Mouse (Mus musculus) liver, embryonic 13.5 days (tissue): Measurements from ENCODE around the gene Ifnz. TPM values are rescaled to one million over a fixed set of nuclear protein-coding genes. Genes with fewer than 3 reads are reported as not detected.
"Not testable (repeated sequence)": the region's sequence is repeated elsewhere in the genome, so short reads cannot be mapped to it uniquely, and the experiment has no call there.

Experiments used
- ATAC-seq: fragments of 200-750 bp; cut with Nextera tagmentation; 2 replicates; pipeline ENCODE4 v1.8.0; 2017; ENCODE audit warnings: low read depth, mild to moderate bottlenecking, moderate number of reproducible peaks, moderate library complexity
- DNase-seq: peaks from one replicate; pipeline ENCODE4 v3.0.0; 2022
- H3K27ac ChIP-seq: fragments of 300-500 bp; sonication (generic); 2 replicates; pipeline ENCODE4 v1.5.1; 2015; ENCODE audit warnings: moderate library complexity, mild to moderate bottlenecking, inconsistent platforms
- H3K27me3 ChIP-seq: fragments of 300-500 bp; sonication (generic); 2 replicates; pipeline ENCODE4 v1.6.1; 2015; ENCODE audit warnings: mild to moderate bottlenecking, inconsistent platforms
- H3K36me3 ChIP-seq: fragments of 300-500 bp; sonication (generic); 2 replicates; pipeline ENCODE4 v1.6.1; 2015; ENCODE audit warnings: mild to moderate bottlenecking, inconsistent platforms
- H3K4me1 ChIP-seq: fragments of 300-500 bp; sonication (generic); replicated peaks from 2 replicates; pipeline ENCODE4 v1.6.1; 2015; ENCODE audit warnings: inconsistent platforms
- H3K4me2 ChIP-seq: fragments of 300-500 bp; sonication (generic); 2 replicates; pipeline ENCODE4 v1.6.1; 2015; ENCODE audit warnings: inconsistent platforms, mild to moderate bottlenecking, moderate library complexity
- H3K4me3 ChIP-seq: fragments of 300-500 bp; sonication (generic); replicated peaks from 2 replicates; pipeline ENCODE4 v1.5.1; 2015; ENCODE audit warnings: mild to moderate bottlenecking, inconsistent platforms
- H3K9ac ChIP-seq: fragments of 300-500 bp; sonication (generic); 2 replicates; pipeline ENCODE4 v1.6.1; 2015; ENCODE audit warnings: mild to moderate bottlenecking, inconsistent platforms
- H3K9me3 ChIP-seq: fragments of 300-500 bp; sonication (generic); replicated peaks from 2 replicates; pipeline ENCODE4 v1.6.1; 2016; ENCODE audit warnings: inconsistent platforms
- WGBS: fragments of 180-500 bp; shearing (Covaris S2); methylation state at CpG from one replicate; pipeline ENCODE4 v1.1.7; 2015; ENCODE audit not compliant: insufficient replicate concordance; 5-methylcytosine and 5-hydroxymethylcytosine counted together
- polyA plus RNA-seq: library from polyadenylated mRNA; unstranded; fragments of >200 nt; fragmentation: Nextera tagmentation; extraction: Ambion mirVana; gene quantifications from 2 replicates; pipeline ENCODE4 v1.2.1, GENCODE M21; 2015

The Ifnz gene
- polyA plus RNA-seq: not detected in 2 replicates

DNA sequence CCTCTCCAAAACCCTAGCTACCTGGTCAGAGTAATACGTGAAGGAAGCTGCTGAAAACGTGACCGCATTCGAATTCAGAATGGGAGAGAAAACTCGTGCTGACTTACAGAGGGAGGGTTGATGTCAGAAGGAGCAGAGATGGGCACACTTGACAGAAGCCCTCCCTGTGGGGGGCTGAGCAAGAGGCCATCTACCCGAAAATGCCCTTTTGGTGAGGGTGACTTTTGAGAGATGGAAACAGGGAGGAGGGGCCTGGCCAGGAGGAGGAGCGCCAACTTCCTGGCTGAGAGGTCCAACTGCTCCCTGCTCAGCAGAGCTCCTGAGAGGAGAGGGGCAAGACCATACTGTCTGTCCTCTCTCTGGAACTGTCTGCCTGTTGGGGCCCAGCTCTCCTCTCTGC lies at the start of gene Ifnz:
Ifnz (plus strand) TSS at position 301 of the 400 bp plus-strand sequence.
- not testable (repeated sequence) for DNase-seq, H3K36me3 ChIP-seq, H3K9me3 ChIP-seq, H3K9ac ChIP-seq, ATAC-seq, H3K27me3 ChIP-seq, H3K4me1 ChIP-seq, H3K27ac ChIP-seq
- peak within 1 kb of the TSS; percentile 56 for H3K4me2 ChIP-seq
- WGBS: 15% methylated on average over 4 of the region's 7 CpGs
- peak within 1 kb of the TSS; percentile 28 for H3K4me3 ChIP-seq

DNA sequence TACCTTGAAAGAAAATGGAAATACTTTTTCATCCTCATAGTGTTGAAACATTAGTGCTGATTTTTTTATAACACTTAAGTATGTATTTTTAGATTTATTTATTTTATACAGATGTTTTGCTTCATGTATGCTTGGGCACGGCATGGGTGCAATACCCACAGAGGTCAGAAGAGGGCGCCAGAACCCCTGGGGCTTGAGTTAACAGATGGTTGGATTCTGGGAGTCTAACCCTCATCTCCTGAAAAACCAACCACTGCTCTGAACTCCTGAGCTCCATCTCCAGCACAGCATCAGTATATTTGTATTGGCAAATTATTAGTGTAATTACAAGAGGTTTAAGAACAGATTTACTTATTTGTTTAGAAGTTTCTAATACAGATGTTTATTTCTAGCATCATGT lies 43.5 kb upstream of the Ifnz start:
- DNase-seq (peak; percentile 23), ATAC-seq (no peak)
- whole genome bisulfite sequencing: 3% methylated on average over 2 of the region's 2 CpGs

DNA sequence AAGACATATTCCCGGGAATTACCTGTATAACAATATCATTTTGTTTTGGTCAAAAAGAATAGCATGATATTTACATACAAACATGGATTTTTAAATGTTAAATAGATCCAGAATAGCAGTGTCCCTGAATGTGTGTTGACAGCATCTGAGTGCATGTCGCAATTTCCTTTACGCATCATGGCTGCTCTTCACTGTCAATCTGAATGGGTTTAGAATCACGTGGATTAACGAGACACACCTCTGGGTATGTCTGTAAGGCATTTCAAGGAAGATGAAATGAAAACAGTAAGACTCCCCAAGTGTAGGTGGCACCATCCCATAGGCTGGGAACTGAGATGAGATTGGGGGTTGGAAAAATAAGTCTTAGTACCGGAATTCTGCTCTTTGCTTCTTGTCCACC lies 42.9 kb upstream of the Ifnz start:
- Histone ChIP-seq H3K9ac (no peak overlapping the region), H3K4me3 (no peak overlapping the region), H3K9me3 (no peaks in the 10 kb centered on the region), H3K4me2 (no peak overlapping the region), H3K27ac (no peak overlapping the region), H3K27me3 (0 out of 2 replicates have a peak, but pooled peaks cover 3% of the 10 kb centered on the region), H3K36me3 (no peaks in the 10 kb centered on the region), H3K4me1 (no peaks in the 10 kb centered on the region)
- ATAC-seq (no peak), DNase-seq (no peak)
- 61% methylated on average over 6 of the region's 6 CpGs for WGBS

More for the DNA sequence above, 43.5 kb upstream of the Ifnz start:
- Histone ChIP-seq H3K9ac (no peak overlapping the region), H3K4me2 (no peak overlapping the region), H3K4me3 (no peak overlapping the region), H3K36me3 (no peaks in the 10 kb centered on the region), H3K4me1 (no peaks in the 10 kb centered on the region), H3K9me3 (no peaks in the 10 kb centered on the region), H3K27ac (no peak overlapping the region), H3K27me3 (0 out of 2 replicates have a peak, but pooled peaks cover 3% of the 10 kb centered on the region)

DNA sequence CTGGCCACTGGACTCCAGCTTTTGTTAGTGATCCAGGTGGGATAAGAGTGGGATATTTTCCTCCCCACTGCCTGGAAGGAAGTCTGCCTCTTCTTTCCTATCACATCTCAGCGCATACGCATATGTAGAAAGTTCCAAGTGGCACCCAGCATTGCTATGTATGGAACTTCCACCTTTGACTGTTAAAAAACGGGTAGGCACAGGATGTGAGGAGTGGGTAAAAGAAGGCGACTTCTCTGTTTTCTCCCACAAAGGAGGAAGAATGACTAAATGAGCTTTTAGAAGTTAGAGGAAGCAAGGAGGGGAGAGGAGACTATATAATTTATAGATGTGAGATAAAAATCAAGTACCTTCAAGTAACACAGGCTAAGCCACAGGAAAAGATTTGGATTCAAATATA lies 40.5 kb upstream of the Ifnz start:
- no peaks in the 10 kb centered on the region for H3K36me3 ChIP-seq
- no peak for DNase-seq
- no peak overlapping the region for H3K27ac ChIP-seq
- no peaks in the 10 kb centered on the region for H3K9me3 ChIP-seq
- 38% methylated on average over 4 of the region's 4 CpGs for WGBS
- ATAC-seq: no peak
- H3K27me3 ChIP-seq: no peaks in the 10 kb centered on the region
- H3K4me1 ChIP-seq: no peaks in the 10 kb centered on the region
- no peak overlapping the region for H3K4me3 ChIP-seq
- H3K9ac ChIP-seq: no peak overlapping the region
- H3K4me2 ChIP-seq: no peak overlapping the region

DNA sequence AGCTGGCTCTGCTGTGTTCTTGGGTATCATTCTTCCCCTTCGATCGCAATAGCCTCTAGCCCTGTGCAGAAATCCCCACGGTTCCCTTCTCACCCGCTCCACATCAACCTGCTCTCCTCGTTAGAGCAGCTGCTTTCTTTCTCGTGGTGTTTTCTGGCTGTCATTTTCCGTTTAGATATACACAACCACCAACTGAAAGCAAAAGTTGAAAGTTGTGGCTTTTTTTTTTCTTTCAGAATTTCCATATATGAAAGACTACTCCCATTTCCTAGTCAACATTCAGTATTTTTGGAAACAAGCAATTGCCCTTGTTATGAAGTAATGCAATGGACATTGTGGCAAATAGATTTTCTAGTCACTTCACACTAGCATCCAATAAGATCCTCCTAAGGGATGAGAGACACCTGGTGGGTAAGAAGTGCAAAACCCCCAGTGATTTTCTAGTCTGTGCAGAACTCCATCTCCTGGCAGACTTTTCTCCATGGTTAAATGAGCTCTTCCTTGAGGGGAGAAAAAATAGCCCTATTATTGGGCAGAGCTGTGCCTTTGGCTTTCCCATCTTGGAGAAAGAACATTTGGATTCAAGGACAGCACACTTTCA lies 39.1 kb upstream of the Ifnz start:
- no peaks in the 10 kb centered on the region for H3K9me3 ChIP-seq
- 57% methylated on average over 7 of the region's 7 CpGs for WGBS
- ATAC-seq: no peak
- H3K36me3 ChIP-seq: no peaks in the 10 kb centered on the region
- no peak overlapping the region for H3K9ac ChIP-seq
- no peak overlapping the region for H3K4me2 ChIP-seq
- no peaks in the 10 kb centered on the region for H3K27me3 ChIP-seq
- no peak for DNase-seq
- no peak overlapping the region for H3K27ac ChIP-seq
- no peak overlapping the region for H3K4me3 ChIP-seq
- no peaks in the 10 kb centered on the region for H3K4me1 ChIP-seq

DNA sequence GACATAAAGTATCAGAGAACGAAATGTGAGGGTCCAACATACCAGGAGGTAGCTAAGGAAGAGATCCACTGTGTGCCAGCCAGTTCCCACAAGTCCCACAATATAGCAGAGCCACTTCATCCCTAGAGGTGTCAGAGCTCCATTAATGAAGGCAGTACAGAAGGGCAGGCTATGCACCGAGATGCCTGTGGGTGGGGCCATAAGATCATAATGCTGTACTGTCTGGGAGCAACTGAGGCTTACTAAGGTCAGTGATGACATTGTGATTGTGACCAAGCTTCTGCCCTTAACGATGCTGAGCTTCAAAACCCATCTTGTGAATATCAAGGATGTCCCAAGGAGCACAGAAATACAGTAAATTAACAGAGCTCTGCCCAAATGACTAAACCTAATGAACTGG lies 37.7 kb upstream of the Ifnz start:
- Histone ChIP-seq H3K4me3 (no peak overlapping the region), H3K27ac (no peak overlapping the region), H3K4me2 (no peak overlapping the region), H3K36me3 (no peaks in the 10 kb centered on the region), H3K9me3 (no peaks in the 10 kb centered on the region), H3K4me1 (no peaks in the 10 kb centered on the region), H3K9ac (no peak overlapping the region), H3K27me3 (0 out of 2 replicates have a peak, but pooled peaks cover 3% of the 10 kb centered on the region)
- 47% methylated on average over 3 of the region's 3 CpGs for WGBS
- DNase-seq (no peak), ATAC-seq (no peak)

DNA sequence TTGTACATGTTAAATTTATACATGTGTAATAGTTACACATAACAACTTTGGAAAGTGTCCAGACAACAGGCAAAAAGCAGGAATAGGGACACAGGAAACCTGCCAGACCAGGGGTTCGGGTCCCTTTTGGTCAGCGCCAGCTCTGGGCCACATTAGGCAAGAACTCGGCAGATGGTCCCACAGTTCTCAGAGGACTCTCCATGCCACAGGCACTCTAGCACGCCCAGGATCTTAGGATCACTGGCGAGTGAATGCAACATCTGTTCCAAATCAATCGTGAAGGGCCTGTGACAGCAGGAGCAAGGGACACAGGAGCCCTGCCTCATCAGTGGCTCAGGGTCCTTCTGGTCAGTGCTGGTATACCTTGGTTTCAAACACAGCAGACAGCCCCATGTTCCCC lies 32.0 kb upstream of the Ifnz start:
- no peak overlapping the region for H3K4me2 ChIP-seq
- no peak overlapping the region for H3K27ac ChIP-seq
- WGBS: 53% methylated on average over 6 of the region's 6 CpGs

DNA sequence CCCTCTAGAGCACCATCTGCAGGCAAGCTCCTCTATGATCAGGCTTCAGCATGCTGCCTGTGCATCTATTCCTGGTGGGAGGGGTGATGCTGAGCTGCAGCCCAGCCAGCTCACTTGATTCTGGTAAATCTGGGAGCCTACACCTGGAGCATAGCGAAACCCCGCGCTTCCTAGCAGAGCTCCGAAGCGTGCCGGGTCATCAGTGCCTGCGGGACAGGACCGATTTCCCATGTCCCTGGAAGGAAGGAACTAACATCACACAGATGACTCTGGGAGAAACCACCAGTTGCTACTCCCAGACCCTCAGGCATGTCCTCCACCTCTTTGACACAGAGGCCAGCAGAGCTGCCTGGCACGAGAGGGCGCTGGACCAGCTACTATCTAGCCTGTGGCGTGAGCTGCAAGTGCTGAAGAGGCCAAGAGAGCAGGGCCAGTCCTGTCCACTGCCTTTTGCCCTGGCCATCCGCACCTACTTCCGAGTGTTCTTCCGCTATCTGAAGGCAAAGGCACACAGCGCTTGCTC lies 27.1 kb upstream of the Ifnz start, which contains the start of gene Gm13271:
Gm13271 (plus strand) TSS at position 51 of the 523 bp plus-strand sequence.
- WGBS: 68% methylated on average over 15 of the region's 15 CpGs
- H3K36me3 ChIP-seq, H3K27me3 ChIP-seq, H3K4me3 ChIP-seq, ATAC-seq, H3K9ac ChIP-seq, H3K4me1 ChIP-seq, H3K4me2 ChIP-seq, H3K27ac ChIP-seq, H3K9me3 ChIP-seq, DNase-seq: not testable (repeated sequence)

More for the DNA sequence above, 32.0 kb upstream of the Ifnz start:
- no peak overlapping the region for H3K4me3 ChIP-seq
- ATAC-seq (no peak), DNase-seq (no peak)
- H3K9ac ChIP-seq: no peak overlapping the region
- H3K36me3 ChIP-seq: no peaks in the 10 kb centered on the region
- no peaks in the 10 kb centered on the region for H3K9me3 ChIP-seq
- H3K27me3 ChIP-seq: 0 out of 2 replicates have a peak, but pooled peaks cover 3% of the 10 kb centered on the region
- no peaks in the 10 kb centered on the region for H3K4me1 ChIP-seq

DNA sequence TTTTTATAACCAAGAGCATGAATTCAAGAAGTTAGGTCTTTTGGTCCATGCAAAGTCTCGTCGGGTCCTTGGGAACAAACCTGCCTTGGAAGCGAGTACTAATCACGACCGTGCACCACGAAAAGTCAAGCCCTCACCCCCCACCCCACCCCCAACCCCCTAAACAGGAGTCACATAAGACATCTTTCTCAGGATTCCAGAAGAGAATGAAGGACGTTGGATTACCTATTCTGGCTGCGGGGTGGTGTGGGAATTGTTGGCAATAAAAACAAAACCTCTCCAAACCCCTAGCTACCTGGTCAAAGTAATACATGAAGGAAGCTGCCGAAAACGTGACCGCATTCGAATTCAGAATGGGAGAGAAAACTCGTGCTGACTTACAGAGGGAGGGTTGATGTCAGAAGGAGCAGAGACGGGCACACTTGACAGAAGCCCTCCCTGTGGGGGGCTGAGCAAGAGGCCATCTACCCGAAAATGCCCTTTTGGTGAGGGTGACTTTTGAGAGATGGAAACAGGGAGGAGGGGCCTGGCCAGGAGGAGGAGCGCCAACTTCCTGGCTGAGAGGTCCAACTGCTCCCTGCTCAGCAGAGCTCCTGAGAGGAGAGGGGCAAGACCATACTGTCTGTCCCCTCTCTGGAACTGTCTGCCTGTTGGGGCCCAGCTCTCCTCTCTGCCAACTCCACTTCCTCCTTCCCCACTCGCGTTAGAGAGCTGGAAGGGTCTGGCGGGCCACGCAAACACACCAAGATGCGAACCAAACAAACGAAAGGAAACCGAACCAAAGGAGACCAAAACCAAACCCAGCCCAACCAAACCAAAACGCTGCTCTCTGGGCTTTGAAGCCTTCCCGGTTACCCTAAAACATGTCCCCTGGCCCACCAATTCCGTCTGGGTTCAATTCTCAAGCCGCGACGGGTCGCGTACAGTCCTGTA lies 25.1 kb upstream of the Ifnz start:
- WGBS: 9% methylated on average over 29 of the region's 31 CpGs
- H3K9me3 ChIP-seq, H3K4me1 ChIP-seq, H3K27me3 ChIP-seq, H3K36me3 ChIP-seq, ATAC-seq, DNase-seq: not testable (repeated sequence)
- H3K4me3 ChIP-seq: peak overlapping the region; percentile 65
- peak overlapping the region; percentile 73 for H3K4me2 ChIP-seq
- H3K9ac ChIP-seq: peak overlapping the region; percentile 68
- H3K27ac ChIP-seq: peak overlapping the region; percentile 84

DNA sequence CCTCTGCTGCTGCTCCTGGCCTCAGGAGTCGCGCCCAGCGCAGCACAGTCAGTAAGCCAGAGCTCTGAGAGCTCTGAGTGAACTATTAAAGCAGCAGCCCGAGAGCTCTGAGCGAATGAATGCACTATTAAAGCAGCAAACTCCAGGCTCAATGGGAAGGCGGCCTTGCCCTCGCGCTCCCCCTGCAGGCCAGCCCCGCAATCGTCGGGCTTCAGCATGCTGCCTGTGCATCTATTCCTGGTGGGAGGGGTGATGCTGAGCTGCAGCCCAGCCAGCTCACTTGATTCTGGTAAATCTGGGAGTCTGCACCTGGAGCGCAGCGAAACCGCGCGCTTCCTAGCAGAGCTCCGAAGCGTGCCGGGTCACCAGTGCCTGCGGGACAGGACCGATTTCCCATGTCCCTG lies 24.3 kb upstream of the Ifnz start:
- H3K27ac ChIP-seq: peak overlapping the region; percentile 84
- H3K36me3 ChIP-seq, H3K27me3 ChIP-seq, DNase-seq, H3K9me3 ChIP-seq, H3K4me1 ChIP-seq: not testable (repeated sequence)
- under 1% methylated on average over 21 of the region's 21 CpGs for WGBS
- ATAC-seq: peak; percentile 100
- peak overlapping the region; percentile 68 for H3K9ac ChIP-seq
- peak overlapping the region; percentile 73 for H3K4me2 ChIP-seq
- H3K4me3 ChIP-seq: peak overlapping the region; percentile 65

DNA sequence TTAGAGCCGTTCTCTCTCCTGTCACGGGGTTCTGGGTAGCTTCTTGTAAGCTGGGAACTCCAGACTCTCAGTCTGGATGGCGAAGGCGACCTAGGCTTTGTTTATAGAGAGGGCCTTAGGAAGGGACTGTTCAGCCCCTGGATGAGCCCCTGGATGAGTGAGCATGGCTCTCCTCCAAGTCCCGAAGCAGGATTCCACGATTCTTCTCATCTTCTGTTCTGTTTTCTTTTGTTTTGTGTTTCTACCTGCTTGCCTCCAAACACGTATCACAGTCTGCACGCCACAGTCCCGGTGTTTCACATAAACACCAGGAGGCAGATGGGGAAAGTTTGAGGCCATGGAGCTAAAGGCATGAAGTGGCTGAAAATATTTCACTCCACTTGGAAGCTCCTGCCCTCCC lies 23.2 kb upstream of the Ifnz start:
- WGBS: 74% methylated on average over 9 of the region's 9 CpGs
- not testable (repeated sequence) for H3K4me1 ChIP-seq, H3K27ac ChIP-seq, H3K4me2 ChIP-seq, DNase-seq, H3K27me3 ChIP-seq, H3K4me3 ChIP-seq, H3K9me3 ChIP-seq, H3K36me3 ChIP-seq, ATAC-seq, H3K9ac ChIP-seq
